Mouse (Mus musculus) liver, adult 2 months (tissue): Measurements from ENCODE around the gene Hibch.

Source experiments
- CTCF ChIP-seq: fragments of 200-500 bp; IDR thresholded peaks from 2 replicates; pipeline ENCODE4 v1.5.1; 2011; ENCODE audit warnings: low read depth, low read length, control low read depth
- POLR2A ChIP-seq: fragments of 200-500 bp; IDR thresholded peaks from 2 replicates; pipeline ENCODE4 v1.6.1; 2011; ENCODE audit warnings: low read length, control low read depth; ENCODE audit not compliant: insufficient read depth; ENCODE audit errors: extremely low read depth

GRCm38 (mm10) chr1:52909783-52910182, 65.1 kb downstream of the Hibch start:
- TF ChIP-seq CTCF (no peak), POLR2A (no peak)
